8 mouse cellular contexts compared by ENCODE assay signal in the genomic region with DNA sequence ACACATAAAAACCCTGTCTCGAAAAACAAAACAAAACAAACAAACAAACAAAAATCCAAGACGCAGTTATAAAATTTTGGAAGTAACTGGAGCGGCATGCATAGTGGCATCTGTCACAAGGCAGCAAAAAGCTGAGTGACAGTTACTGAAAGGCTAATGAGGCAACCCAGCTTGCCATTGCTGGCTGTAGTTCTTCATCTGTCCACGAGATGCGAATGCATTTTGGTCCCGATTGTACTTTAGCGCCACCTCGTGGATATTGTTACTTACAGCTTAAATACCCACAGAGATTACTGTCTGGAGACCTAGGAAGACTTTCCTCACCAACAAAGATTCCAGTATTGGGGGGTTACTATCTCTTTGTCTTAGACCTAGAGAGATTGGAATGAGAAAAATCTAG. TPM values are rescaled to one million over a fixed set of nuclear protein-coding genes. Genes with fewer than 3 reads are reported as not detected.
DNase-seq lines count a peak whose midpoint lies in the region; ATAC-seq and TF ChIP-seq lines count a peak whose summit lies in the region.

No protein-coding gene starts in this region.

- H3K4me1 ChIP-seq in heart, embryonic 12.5 days (replicated peaks), result peaks cover 10% of the 10 kb centered on the region
- peaks cover 3% of the 10 kb centered on the region; the same call in 1 of the 2 replicates for H3K4me1 ChIP-seq in cortical plate, adult 2 months (ENCODE audit: control insufficient read depth, insufficient read depth, low read length)
- peaks cover 2% of the 10 kb centered on the region; the same call in 1 of the 2 replicates for H3K4me1 ChIP-seq in spleen, adult 2 months (ENCODE audit: control insufficient read depth, insufficient read depth, insufficient read length)

- H3K9ac ChIP-seq in heart, embryonic 12.5 days, result no peak overlapping the region

- WGBS in heart, embryonic 12.5 days, result 21% methylated on average over 8 of the region's 8 CpGs
- WGBS in spleen, adult 2 months, result 15% methylated on average over 8 of the region's 8 CpGs

- TF ChIP-seq CTCF in cortical plate, adult 2 months (IDR thresholded peaks at IDR 0.05; ENCODE audit: extremely low read depth, insufficient read depth, low read length), result peak; percentile 99
- TF ChIP-seq CTCF in spleen, adult 2 months (IDR thresholded peaks at IDR 0.05; ENCODE audit: extremely low read depth, insufficient read depth, insufficient read length, insufficient replicate concordance), result peak; percentile 88; the same call in 1 of the 2 replicates

- peaks cover 9% of the 10 kb centered on the region; the same call in 1 of the 2 replicates for H3K36me3 ChIP-seq in heart, embryonic 12.5 days
- H3K36me3 ChIP-seq in spleen, adult 2 months (ENCODE audit: control insufficient read depth, insufficient read depth, low read length), result peaks cover under 1% of the 10 kb centered on the region; the same call in 1 of the 2 replicates

- no peaks in the 10 kb centered on the region for H3K27me3 ChIP-seq in heart, embryonic 12.5 days (replicated peaks)
- no peaks in the 10 kb centered on the region for H3K27me3 ChIP-seq in spleen, adult 2 months (ENCODE audit: control insufficient read depth, insufficient read depth, low read length)

- H3K9me3 ChIP-seq in heart, embryonic 12.5 days (replicated peaks), result no peaks in the 10 kb centered on the region

- no peak overlapping the region for H3K4me2 ChIP-seq in heart, embryonic 12.5 days

- no peak overlapping the region for H3K4me3 ChIP-seq in heart, embryonic 12.5 days
- H3K4me3 ChIP-seq in cortical plate, adult 2 months (ENCODE audit: insufficient read depth, low read length), result no peak overlapping the region
- H3K4me3 ChIP-seq in spleen, adult 2 months (ENCODE audit: extremely low read depth, insufficient read depth, insufficient read length), result no peak overlapping the region

- no peak overlapping the region for H3K27ac ChIP-seq in heart, embryonic 12.5 days (ENCODE audit: poor library complexity, severe bottlenecking)
- H3K27ac ChIP-seq in cortical plate, adult 2 months (ENCODE audit: insufficient read depth, low read length), result no peak overlapping the region
- H3K27ac ChIP-seq in spleen, adult 2 months (ENCODE audit: insufficient read depth, low read length), result no peak overlapping the region

- TF ChIP-seq POLR2A in cortical plate, adult 2 months (IDR thresholded peaks at IDR 0.05; ENCODE audit: extremely low read depth, insufficient read depth, low read length), result no peak
- no peak for TF ChIP-seq POLR2A in spleen, adult 2 months (IDR thresholded peaks at IDR 0.05; ENCODE audit: low read depth, low read length)

- DNase-seq in heart, adult 18-20 months, result peak; percentile 80 to 87
- peak; percentile 40 to 74 for DNase-seq in heart, adult 9 months (ENCODE audit: low spot score in 2 of 2)
- peak; percentile 52 to 69 for DNase-seq in layer of hippocampus, adult 8-10 months (ENCODE audit: low spot score in 2 of 2)
- peak; percentile 64 to 85 for DNase-seq in spleen, adult 2 months (ENCODE audit: low read depth in 1 of 2, low spot score in 2 of 2)

- ATAC-seq in heart, embryonic 12.5 days (ENCODE audit: insufficient number of reproducible peaks, low FRiP score), result no peak
- peak; percentile 89 for ATAC-seq in activated CD4-positive, CD25-positive, alpha-beta regulatory T cell, adult 4 months
- peak; percentile 95 for ATAC-seq in megakaryocyte progenitor cell, adult 5-6 weeks (replicated peaks; ENCODE audit: poor library complexity)

RNA-seq across cellular contexts. Expression of gene Ext2, which starts 1.2 kb away (rescaled TPM):
- 10 to 100 TPM; 37.9 to 39.9 TPM for total RNA-seq in heart, adult 18-20 months (2021)
- polyA plus RNA-seq in heart, embryonic 12.5 days (2016; fragmentation: Nextera tagmentation; extraction: Ambion mirVana), result 79.8 and 87.2 TPM in 2 replicates
- 10 to 100 TPM; 12.6 to 15.0 TPM for polyA plus RNA-seq in activated CD4-positive, CD25-positive, alpha-beta regulatory T cell, adult 4 months (2017; shearing (Covaris generic))
- 32.1 and 34.6 TPM in 2 replicates for polyA plus RNA-seq in cortical plate, adult 2 months (2012; rRNA removed)
- total RNA-seq in layer of hippocampus, adult 8-10 months (2022), result 10 to 100 TPM; 46.2 to 62.6 (median 57.5) TPM
- 40.6 and 41.3 TPM in 2 replicates for total RNA-seq in megakaryocyte progenitor cell, adult 5-6 weeks (2015)
- 26.1 and 28.7 TPM in 2 replicates for total RNA-seq in megakaryocyte progenitor cell, adult 5-6 weeks (2017)
- polyA plus RNA-seq in spleen, adult 2 months (2012; rRNA removed), result 23.9 and 30.7 TPM in 2 replicates

RNA-seq across cellular contexts. Expression of gene Accs, which starts 26.2 kb away (rescaled TPM):
- total RNA-seq in heart, adult 18-20 months (2021), result 1 to 10 TPM; 4.1 to 5.2 TPM
- 6.2 and 6.6 TPM in 2 replicates for polyA plus RNA-seq in heart, embryonic 12.5 days (2016; fragmentation: Nextera tagmentation; extraction: Ambion mirVana)
- polyA plus RNA-seq in activated CD4-positive, CD25-positive, alpha-beta regulatory T cell, adult 4 months (2017; shearing (Covaris generic)), result 10 to 100 TPM; 14.1 to 17.1 TPM
- polyA plus RNA-seq in cortical plate, adult 2 months (2012; rRNA removed), result 7.3 and 8.8 TPM in 2 replicates
- total RNA-seq in layer of hippocampus, adult 8-10 months (2022), result 1 to 10 TPM; 2.0 to 8.8 (median 4.3) TPM
- 11.0 and 12.1 TPM in 2 replicates for total RNA-seq in megakaryocyte progenitor cell, adult 5-6 weeks (2015)
- 11.3 and 16.5 TPM in 2 replicates for total RNA-seq in megakaryocyte progenitor cell, adult 5-6 weeks (2017)
- 16.4 and 19.5 TPM in 2 replicates for polyA plus RNA-seq in spleen, adult 2 months (2012; rRNA removed)

RNA-seq across cellular contexts. Expression of gene Accsl, which starts 45.4 kb away (rescaled TPM):
- total RNA-seq in heart, adult 18-20 months (2021), result not detected
- polyA plus RNA-seq in heart, embryonic 12.5 days (2016; fragmentation: Nextera tagmentation; extraction: Ambion mirVana), result not detected in 2 replicates
- not detected for polyA plus RNA-seq in activated CD4-positive, CD25-positive, alpha-beta regulatory T cell, adult 4 months (2017; shearing (Covaris generic))
- 0.68 and 0.77 TPM in 2 replicates for polyA plus RNA-seq in cortical plate, adult 2 months (2012; rRNA removed)
- under 1 TPM in 2 of 4 experiments, not detected in 2; 0.73 to 0.91 TPM for total RNA-seq in layer of hippocampus, adult 8-10 months (2022)
- not detected in 2 replicates for total RNA-seq in megakaryocyte progenitor cell, adult 5-6 weeks (2015)
- total RNA-seq in megakaryocyte progenitor cell, adult 5-6 weeks (2017), result not detected in 2 replicates
- 0.04 TPM in 1 of 2 replicates, not detected in the other for polyA plus RNA-seq in spleen, adult 2 months (2012; rRNA removed)
